Mouse (Mus musculus) hindbrain, embryonic 16.5 days (tissue): ENCODE measurements at regions not wholly inside any gene's neighbourhood (a gene's known extent, or its start where the extent isn't known, plus 50 kb on each side); places are given as distances from the start of the nearest gene placed in this dataset.

Source experiments
- ATAC-seq: fragments of 200-750 bp; cut with Nextera tagmentation; 2 replicates; pipeline ENCODE4 v1.8.0; 2017; ENCODE audit warnings: moderate TSS enrichment, moderate library complexity
- H3K27ac ChIP-seq: fragments of 300-500 bp; sonication (generic); 2 replicates; pipeline ENCODE4 v1.5.1; 2014; ENCODE audit warnings: low read depth, mild to moderate bottlenecking, control low read depth, low read length, moderate library complexity
- H3K27me3 ChIP-seq: fragments of 300-500 bp; sonication (generic); replicated peaks from 2 replicates; pipeline ENCODE4 v1.6.1; 2014; ENCODE audit warnings: low read length; ENCODE audit not compliant: control insufficient read depth, insufficient read depth
- H3K36me3 ChIP-seq: fragments of 300-500 bp; sonication (generic); 2 replicates; pipeline ENCODE4 v1.6.1; 2014; ENCODE audit warnings: mild to moderate bottlenecking, low read length, moderate library complexity, mixed read lengths; ENCODE audit not compliant: control insufficient read depth, insufficient read depth
- H3K4me1 ChIP-seq: fragments of 300-500 bp; sonication (generic); 2 replicates; pipeline ENCODE4 v1.6.1; 2014; ENCODE audit warnings: low read depth, low read length; ENCODE audit not compliant: control insufficient read depth, insufficient read depth
- H3K4me2 ChIP-seq: fragments of 300-500 bp; sonication (generic); 2 replicates; pipeline ENCODE4 v1.6.1; 2014; ENCODE audit warnings: mild to moderate bottlenecking, low read length, control low read depth, moderate library complexity
- H3K4me3 ChIP-seq: fragments of 300-500 bp; sonication (generic); 2 replicates; pipeline ENCODE4 v1.5.1; 2014; ENCODE audit warnings: mild to moderate bottlenecking, low read length, control low read depth, moderate library complexity
- H3K9ac ChIP-seq: fragments of 300-500 bp; sonication (generic); 2 replicates; pipeline ENCODE4 v1.6.1; 2014; ENCODE audit warnings: low read depth, mild to moderate bottlenecking, control low read depth, low read length, moderate library complexity
- H3K9me3 ChIP-seq: fragments of 300-500 bp; sonication (generic); 2 replicates; pipeline ENCODE4 v1.6.1; 2014; ENCODE audit warnings: mild to moderate bottlenecking, low read length, moderate library complexity; ENCODE audit not compliant: control insufficient read depth
- WGBS: fragments of 180-500 bp; shearing (Covaris S2); extraction: QIAGEN DNeasy Blood & Tissue Kit; methylation state at CpG from one replicate; pipeline ENCODE4 v1.1.7; 2014; 5-methylcytosine and 5-hydroxymethylcytosine counted together

- WGBS, result 89% methylated on average over 3 of the region's 3 CpGs
- Histone ChIP-seq H3K27me3 (no peaks in the 10 kb centered on the region), H3K9me3 (no peaks in the 10 kb centered on the region), H3K27ac (no peak overlapping the region), H3K4me1 (no peaks in the 10 kb centered on the region), H3K4me2 (no peak overlapping the region), H3K9ac (no peak overlapping the region), H3K4me3 (no peak overlapping the region), H3K36me3 (no peaks in the 10 kb centered on the region)
- no peak for ATAC-seq
Measured at GRCm38 (mm10) chr9:87971791-87972190, 240.7 kb upstream of the Tbx18 start.

DNA sequence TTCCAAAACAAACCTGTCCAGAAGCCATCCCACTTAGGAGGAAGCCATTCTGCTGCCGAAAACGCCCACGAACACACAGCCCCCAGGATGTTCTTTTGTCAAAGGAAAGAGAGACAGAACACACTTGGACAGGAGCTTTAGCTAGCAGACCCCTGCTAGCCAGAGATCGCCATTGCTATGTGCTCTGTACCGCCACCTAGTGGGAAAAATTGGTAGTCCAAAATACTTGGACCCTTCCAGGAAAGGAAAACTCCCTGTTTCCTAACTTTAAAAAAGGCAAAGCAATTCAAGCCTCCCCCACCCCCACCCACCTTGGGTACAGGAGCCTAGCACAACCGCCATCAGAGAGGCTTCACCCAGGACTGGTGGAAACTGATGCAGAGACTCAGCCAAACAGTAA is 242.5 kb upstream of the Tbx18 start:
- Histone ChIP-seq H3K4me1 (no peaks in the 10 kb centered on the region), H3K27me3 (no peaks in the 10 kb centered on the region), H3K27ac (no peak overlapping the region), H3K9ac (no peak overlapping the region), H3K9me3 (no peaks in the 10 kb centered on the region), H3K36me3 (no peaks in the 10 kb centered on the region), H3K4me3 (no peak overlapping the region), H3K4me2 (no peak overlapping the region)
- WGBS, result 40% methylated on average over 6 of the region's 6 CpGs
- ATAC-seq, result no peak

DNA sequence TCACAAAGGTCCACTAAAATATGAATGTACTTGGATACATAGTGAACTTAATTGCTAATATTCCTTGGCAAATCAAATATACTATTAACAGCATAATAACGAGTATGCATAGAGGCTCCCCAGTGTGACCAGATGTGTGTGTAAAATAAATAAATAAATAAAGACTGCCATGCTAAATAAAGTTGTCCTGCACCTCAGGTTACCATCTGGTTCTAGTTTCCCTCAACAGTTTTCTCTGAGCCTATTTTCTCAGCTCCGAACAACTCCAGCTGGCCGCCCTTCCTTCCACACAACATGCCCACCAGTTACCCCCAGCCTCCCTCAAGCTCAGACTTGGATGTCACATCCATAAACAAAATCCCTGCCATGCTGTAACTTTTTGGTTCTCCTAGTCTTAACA is 253.8 kb upstream of the Tbx18 start:
- Histone ChIP-seq H3K4me1 (no peaks in the 10 kb centered on the region), H3K36me3 (no peaks in the 10 kb centered on the region), H3K9me3 (no peaks in the 10 kb centered on the region), H3K4me2 (no peak overlapping the region), H3K9ac (no peak overlapping the region), H3K27me3 (no peaks in the 10 kb centered on the region), H3K4me3 (no peak overlapping the region), H3K27ac (no peak overlapping the region)
- WGBS, result 64% methylated on average over 3 of the region's 3 CpGs
- no peak for ATAC-seq

GRCm38 (mm10) chr9:87985439-87985838 is 254.4 kb upstream of the Tbx18 start:
- H3K36me3 ChIP-seq, result no peaks in the 10 kb centered on the region
- WGBS, result 44% methylated on average over 4 of the region's 4 CpGs
- no peak overlapping the region for H3K27ac ChIP-seq
- no peaks in the 10 kb centered on the region for H3K27me3 ChIP-seq
- no peaks in the 10 kb centered on the region for H3K9me3 ChIP-seq
- H3K4me1 ChIP-seq, result no peaks in the 10 kb centered on the region
- H3K4me3 ChIP-seq, result no peak overlapping the region
- no peak overlapping the region for H3K4me2 ChIP-seq
- no peak overlapping the region for H3K9ac ChIP-seq
- no peak for ATAC-seq

DNA sequence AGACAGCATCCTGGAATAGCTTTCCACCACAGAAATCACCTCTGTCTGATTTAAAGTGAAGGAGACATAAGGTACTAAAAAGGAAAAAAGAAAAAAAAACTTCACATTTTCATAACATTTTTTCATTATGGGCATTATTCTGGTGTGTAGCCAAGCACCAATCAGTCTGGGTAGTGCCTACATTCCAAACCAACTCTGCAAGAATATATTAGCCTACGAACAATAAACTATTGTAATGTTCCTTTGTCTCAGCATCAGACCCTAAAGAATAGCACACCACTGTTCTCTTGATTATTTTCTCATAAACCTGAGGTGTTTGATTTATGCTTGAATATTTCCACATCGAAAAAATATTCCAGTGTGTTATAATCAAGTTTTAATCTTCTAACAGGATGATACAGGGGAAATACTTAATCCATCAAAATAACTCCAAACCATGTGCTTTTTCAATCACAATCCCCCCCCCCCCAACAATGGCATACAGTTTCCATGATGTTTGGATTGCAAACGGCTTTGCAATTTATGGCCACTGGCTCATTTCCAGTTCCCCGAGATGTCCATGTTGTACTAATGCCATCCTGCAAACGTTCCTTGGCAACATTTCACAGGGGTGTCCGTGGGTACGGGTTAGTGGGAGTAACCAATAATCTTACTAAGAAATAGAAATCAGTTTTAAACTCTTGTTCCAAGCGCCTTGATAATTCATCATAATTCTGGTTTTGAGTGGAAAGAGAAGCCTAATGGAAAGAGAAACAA is 275.1 kb upstream of the Tbx18 start:
- 61% methylated on average over 8 of the region's 8 CpGs for whole genome bisulfite sequencing
- no peaks in the 10 kb centered on the region for H3K4me1 ChIP-seq
- H3K9me3 ChIP-seq, result no peaks in the 10 kb centered on the region
- H3K27ac ChIP-seq, result no peak overlapping the region
- no peak overlapping the region for H3K9ac ChIP-seq
- H3K36me3 ChIP-seq, result no peaks in the 10 kb centered on the region
- H3K27me3 ChIP-seq, result no peaks in the 10 kb centered on the region
- no peak overlapping the region for H3K4me2 ChIP-seq
- no peak for ATAC-seq
- no peak overlapping the region for H3K4me3 ChIP-seq

DNA sequence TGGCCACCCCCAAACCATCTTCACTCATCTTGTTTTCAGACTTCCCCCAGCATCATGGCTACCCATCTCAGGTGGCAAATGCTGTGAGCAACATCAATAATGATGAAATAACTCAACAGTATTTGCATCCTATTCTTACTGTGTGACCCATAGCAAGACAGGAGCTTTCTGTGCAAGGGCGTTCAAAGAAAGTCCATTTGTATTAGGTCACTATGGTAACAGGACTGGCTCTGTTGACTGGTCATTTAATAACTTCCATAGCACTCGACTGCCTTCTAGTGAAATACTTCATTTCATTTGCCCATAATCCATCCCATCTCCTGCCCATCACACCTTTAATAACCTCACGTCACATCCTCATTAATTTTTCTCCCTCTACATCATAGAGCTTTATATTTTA is 292.7 kb upstream of the Tbx18 start:
- ATAC-seq, result no peak

GRCm38 (mm10) chr9:88025936-88026335 is 294.9 kb upstream of the Tbx18 start:
- H3K4me2 ChIP-seq, result no peak overlapping the region
- no peaks in the 10 kb centered on the region for H3K36me3 ChIP-seq
- no peaks in the 10 kb centered on the region for H3K4me1 ChIP-seq
- H3K9me3 ChIP-seq, result no peaks in the 10 kb centered on the region
- H3K27me3 ChIP-seq, result no peaks in the 10 kb centered on the region
- no peak overlapping the region for H3K4me3 ChIP-seq
- WGBS, result 74% methylated on average over 2 of the region's 2 CpGs
- no peak overlapping the region for H3K9ac ChIP-seq
- H3K27ac ChIP-seq, result no peak overlapping the region
- ATAC-seq, result no peak

More for the DNA sequence above, 292.7 kb upstream of the Tbx18 start:
- Histone ChIP-seq H3K4me2 (no peak overlapping the region), H3K36me3 (no peaks in the 10 kb centered on the region), H3K27ac (no peak overlapping the region), H3K9me3 (0 out of 2 replicates have a peak, but pooled peaks cover 4% of the 10 kb centered on the region), H3K9ac (no peak overlapping the region), H3K4me3 (no peak overlapping the region), H3K4me1 (no peaks in the 10 kb centered on the region), H3K27me3 (no peaks in the 10 kb centered on the region)
- WGBS, result 68% methylated on average over 3 of the region's 3 CpGs

DNA sequence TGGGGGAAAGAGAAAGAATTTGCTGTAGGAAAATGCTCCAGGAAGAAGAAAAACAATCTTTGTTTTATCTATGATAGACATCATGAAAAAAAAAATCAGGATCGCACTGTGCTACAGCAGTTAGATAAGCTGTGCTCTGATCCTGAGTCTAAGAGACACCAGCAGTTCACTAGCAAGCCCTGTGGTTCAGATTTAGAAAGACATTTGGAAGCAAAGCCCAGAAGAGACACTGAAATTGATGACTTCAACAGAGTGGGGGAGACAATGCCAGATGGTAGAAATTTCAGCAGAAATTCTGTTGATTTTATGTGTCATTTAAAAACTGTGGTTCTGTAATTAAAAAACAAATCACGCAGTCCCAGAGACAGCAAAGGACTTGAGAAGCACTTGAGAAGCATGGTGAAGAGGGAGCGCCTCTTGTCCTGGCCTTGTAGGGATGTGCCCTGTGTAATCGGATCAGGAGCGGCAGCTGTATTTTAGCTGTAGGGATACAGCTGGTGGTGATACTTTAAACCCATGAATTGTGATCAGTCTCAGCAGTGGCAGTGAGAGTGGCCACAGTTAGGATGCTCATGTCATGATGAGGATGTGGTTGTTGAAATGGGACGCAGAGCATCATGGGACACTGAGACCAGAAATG is 296.4 kb upstream of the Nt5e start:
- peak; percentile 52; the same call in 1 of the 2 replicates for ATAC-seq
- Histone ChIP-seq H3K27ac (no peak overlapping the region), H3K36me3 (no peaks in the 10 kb centered on the region), H3K9ac (no peak overlapping the region), H3K4me2 (no peak overlapping the region), H3K9me3 (no peaks in the 10 kb centered on the region), H3K27me3 (no peaks in the 10 kb centered on the region), H3K4me3 (no peak overlapping the region), H3K4me1 (no peaks in the 10 kb centered on the region)
- 89% methylated on average over 6 of the region's 6 CpGs for WGBS

GRCm38 (mm10) chr9:88037560-88037959 is 289.4 kb upstream of the Nt5e start:
- no peak overlapping the region for H3K27ac ChIP-seq
- no peaks in the 10 kb centered on the region for H3K4me1 ChIP-seq
- 90% methylated on average over 7 of the region's 7 CpGs for WGBS
- H3K4me2 ChIP-seq, result no peak overlapping the region
- H3K9me3 ChIP-seq, result no peaks in the 10 kb centered on the region
- H3K27me3 ChIP-seq, result no peaks in the 10 kb centered on the region
- ATAC-seq, result no peak
- H3K9ac ChIP-seq, result no peak overlapping the region
- no peak overlapping the region for H3K4me3 ChIP-seq
- no peaks in the 10 kb centered on the region for H3K36me3 ChIP-seq
